Mouse (Mus musculus): ENCODE results near the gene Zfp866.

- no peak for TF ChIP-seq GATA1 (IDR thresholded peaks at IDR 0.05; ENCODE audit: low read length)
- TF ChIP-seq TAL1 (IDR thresholded peaks at IDR 0.05; ENCODE audit: low read length): no peak
These were observed 23.9 kb upstream of the Zfp866 start for GRCm38 (mm10) chr8:69814881-69815280.

All from erythroblast, embryonic 14.5 days (primary cell).